Comparison of ENCODE assay signal across 15 mouse cellular contexts in the genomic region with DNA sequence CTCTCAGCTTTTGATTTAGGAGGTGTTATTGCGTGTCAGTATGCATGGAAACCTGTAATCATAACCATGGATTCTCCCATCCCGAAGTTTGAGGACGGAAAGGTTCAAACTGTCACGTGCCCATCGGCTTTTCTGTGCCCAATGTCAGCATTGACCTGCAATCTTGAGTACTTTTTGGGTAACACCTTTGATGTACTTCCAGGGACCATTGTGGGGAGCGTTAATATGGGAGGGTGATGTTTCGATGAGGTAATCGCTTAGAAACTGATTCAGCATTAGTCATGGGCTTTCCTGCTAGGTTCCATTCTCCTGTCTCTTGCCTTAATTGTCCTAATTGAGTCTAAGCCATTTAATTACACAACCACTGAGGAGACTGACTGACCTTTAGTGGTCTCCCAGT.
"Had no signal": no experiment of that assay in that cellular context is flagged by ENCODE, and none has a peak within 500 bp of the region (broad histone marks: within the 10 kb centered on the region; RNA-seq: fewer than 3 reads in every experiment).

No protein-coding gene starts in this region.

- H3K27ac ChIP-seq: neural tube, embryonic 15.5 days; stomach, embryonic 15.5 days; stomach, postnatal 0 days had no signal

- H3K4me3 ChIP-seq: neural tube, embryonic 15.5 days; stomach, embryonic 15.5 days had no signal

- H3K9me3 ChIP-seq: neural tube, embryonic 15.5 days; stomach, embryonic 15.5 days had no signal

- H3K9ac ChIP-seq: neural tube, embryonic 15.5 days; stomach, embryonic 15.5 days had no signal

- H3K4me2 ChIP-seq: neural tube, embryonic 15.5 days; stomach, embryonic 15.5 days had no signal

- H3K27me3 ChIP-seq: neural tube, embryonic 15.5 days; stomach, embryonic 15.5 days had no signal

- DNase-seq: retina, postnatal 1 day; right cerebral cortex, adult 18-20 months; right cerebral cortex, postnatal 14 days; right cerebral cortex, postnatal 25 days; right cerebral cortex, postnatal 4 days; spleen, adult 18-20 months; thymus, adult 18-20 months; thymus, adult 2 months; thymus, postnatal 14 days; thymus, postnatal 25 days; thymus, postnatal 36 days; thymus, postnatal 4 days had no signal

- H3K36me3 ChIP-seq: neural tube, embryonic 15.5 days had no signal
